Mouse (Mus musculus): ENCODE results near the gene Ubald2. TPM values are rescaled to one million over a fixed set of nuclear protein-coding genes. Genes with fewer than 3 reads are reported as not detected.
"Not testable (repeated sequence)": the region's sequence is repeated elsewhere in the genome, so short reads cannot be mapped to it uniquely, and the experiment has no call there.

Gene Ubald2
- polyA plus RNA-seq, 1 experiment from 2014 or later, result 78.5 TPM

DNA sequence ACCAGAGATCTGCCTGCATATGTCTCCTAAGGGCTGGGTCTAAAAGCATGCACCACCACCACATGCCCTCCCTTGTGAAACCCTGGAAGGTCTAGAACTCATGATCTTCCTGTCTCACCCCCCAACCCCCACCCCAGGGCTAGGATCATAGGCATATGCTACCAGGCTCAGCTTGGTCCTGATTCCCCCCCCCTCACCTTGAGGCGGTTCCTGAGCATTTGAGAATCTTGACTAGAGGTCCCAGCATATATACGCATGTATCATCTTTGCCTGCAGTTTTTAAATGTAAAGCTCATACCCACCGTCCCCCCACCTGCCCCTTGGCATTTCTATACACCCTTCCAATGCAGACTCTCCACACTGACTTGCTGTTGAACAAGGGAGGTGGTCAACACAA is 37.0 kb upstream of the Ubald2 start:
- no peak overlapping the region for H3K4me2 ChIP-seq (ENCODE audit: low read length)
- H3K9ac ChIP-seq (ENCODE audit: low read length), result no peak overlapping the region
- H3K4me3 ChIP-seq (ENCODE audit: low read depth, low read length), result no peak overlapping the region
- DNase-seq (ENCODE audit: low spot score), result no peak
- no peak overlapping the region for H3K27ac ChIP-seq (ENCODE audit: low read depth)
- H3K36me3 ChIP-seq (ENCODE audit: control insufficient read depth, insufficient read depth, low read length), result peaks cover 10% of the 10 kb centered on the region
- 98% methylated on average over 3 of the region's 3 CpGs for WGBS
- no peaks in the 10 kb centered on the region for H3K27me3 ChIP-seq (replicated peaks; ENCODE audit: control insufficient read depth, insufficient read depth, low read length)
- ATAC-seq (replicated peaks; ENCODE audit: low FRiP score, low TSS enrichment, low read depth), result no peak
- peaks cover 3% of the 10 kb centered on the region; the same call in 1 of the 2 replicates for H3K4me1 ChIP-seq (replicated peaks; ENCODE audit: control insufficient read depth, insufficient read depth, low read length)
- no peaks in the 10 kb centered on the region for H3K9me3 ChIP-seq (ENCODE audit: control insufficient read depth, low read length)

GRCm38 (mm10) chr11:116397517-116398347 is 36.2 kb upstream of the Ubald2 start:
- Histone ChIP-seq H3K9ac (ENCODE audit: low read length) (no peak overlapping the region), H3K4me1 (replicated peaks; ENCODE audit: control insufficient read depth, insufficient read depth, low read length) (peaks cover 3% of the 10 kb centered on the region; the same call in 1 of the 2 replicates), H3K4me3 (ENCODE audit: low read depth, low read length) (no peak overlapping the region), H3K4me2 (ENCODE audit: low read length) (no peak overlapping the region), H3K27ac (ENCODE audit: low read depth) (peak overlapping the region; percentile 47; the same call in 1 of the 2 replicates), H3K9me3 (ENCODE audit: control insufficient read depth, low read length) (no peaks in the 10 kb centered on the region), H3K27me3 (replicated peaks; ENCODE audit: control insufficient read depth, insufficient read depth, low read length) (no peaks in the 10 kb centered on the region), H3K36me3 (ENCODE audit: control insufficient read depth, insufficient read depth, low read length) (peaks cover 10% of the 10 kb centered on the region)
- WGBS, result 55% methylated on average over 8 of the region's 8 CpGs
- DNase-seq (ENCODE audit: low spot score) (no peak), ATAC-seq (replicated peaks; ENCODE audit: low FRiP score, low TSS enrichment, low read depth) (no peak)

DNA sequence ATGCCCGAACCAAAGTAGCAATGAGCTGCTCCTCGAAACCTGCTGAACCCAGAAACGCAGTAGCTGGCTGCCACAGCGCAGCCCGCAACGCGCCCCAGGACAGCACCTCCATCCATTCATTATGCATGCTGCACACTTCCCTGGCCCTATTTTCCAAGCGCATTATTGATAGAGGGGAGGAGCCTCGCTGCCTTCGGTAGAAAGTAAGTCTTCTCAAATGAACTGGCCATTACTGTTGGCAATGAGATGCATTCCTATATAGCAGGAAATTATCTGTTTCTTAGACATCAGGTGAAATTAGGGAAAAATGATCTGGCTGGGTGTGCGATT is 35.6 kb upstream of the Ubald2 start:
- Histone ChIP-seq H3K9ac (ENCODE audit: low read length) (no peak overlapping the region), H3K4me1 (replicated peaks; ENCODE audit: control insufficient read depth, insufficient read depth, low read length) (peaks cover 3% of the 10 kb centered on the region; the same call in 1 of the 2 replicates), H3K27ac (ENCODE audit: low read depth) (0 out of 2 replicates have a peak overlapping the region, but pooled peaks have one; percentile 47), H3K9me3 (ENCODE audit: control insufficient read depth, low read length) (no peaks in the 10 kb centered on the region), H3K4me2 (ENCODE audit: low read length) (no peak overlapping the region), H3K4me3 (ENCODE audit: low read depth, low read length) (no peak overlapping the region), H3K36me3 (ENCODE audit: control insufficient read depth, insufficient read depth, low read length) (peaks cover 12% of the 10 kb centered on the region), H3K27me3 (replicated peaks; ENCODE audit: control insufficient read depth, insufficient read depth, low read length) (no peaks in the 10 kb centered on the region)
- no peak for DNase-seq (ENCODE audit: low spot score)
- WGBS, result 84% methylated on average over 11 of the region's 11 CpGs
- no peak for ATAC-seq (replicated peaks; ENCODE audit: low FRiP score, low TSS enrichment, low read depth)

DNA sequence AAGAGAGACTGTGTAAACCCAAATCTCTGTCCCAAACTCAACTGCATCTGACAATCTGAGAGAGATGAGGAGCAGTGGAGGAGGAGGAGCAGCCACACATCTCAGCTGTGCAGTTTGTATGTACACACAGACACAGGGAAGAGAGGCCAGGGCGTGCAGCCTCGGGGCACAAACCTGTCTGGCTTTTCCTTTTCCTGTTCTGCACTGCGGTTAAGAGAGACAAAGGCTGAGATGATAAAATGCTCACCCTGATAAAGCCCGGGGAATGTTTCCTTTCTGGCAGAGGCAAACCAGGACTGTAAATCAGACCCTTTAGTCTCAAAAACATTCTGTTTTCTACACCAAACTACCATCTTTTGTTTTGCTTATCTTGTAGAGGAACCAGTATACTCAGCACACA is 33.3 kb upstream of the Ubald2 start:
- Histone ChIP-seq H3K27me3 (replicated peaks; ENCODE audit: control insufficient read depth, insufficient read depth, low read length) (no peaks in the 10 kb centered on the region), H3K36me3 (ENCODE audit: control insufficient read depth, insufficient read depth, low read length) (peaks cover 17% of the 10 kb centered on the region), H3K27ac (ENCODE audit: low read depth) (peak overlapping the region; percentile 20), H3K4me1 (replicated peaks; ENCODE audit: control insufficient read depth, insufficient read depth, low read length) (peaks cover 3% of the 10 kb centered on the region; the same call in 1 of the 2 replicates), H3K9ac (ENCODE audit: low read length) (no peak overlapping the region; the same call in 1 of the 2 replicates), H3K4me3 (ENCODE audit: low read depth, low read length) (no peak overlapping the region), H3K9me3 (ENCODE audit: control insufficient read depth, low read length) (no peaks in the 10 kb centered on the region), H3K4me2 (ENCODE audit: low read length) (no peak overlapping the region)
- WGBS, result 12% methylated on average over 4 of the region's 4 CpGs
- no peak for DNase-seq (ENCODE audit: low spot score)
- no peak for ATAC-seq (replicated peaks; ENCODE audit: low FRiP score, low TSS enrichment, low read depth)

DNA sequence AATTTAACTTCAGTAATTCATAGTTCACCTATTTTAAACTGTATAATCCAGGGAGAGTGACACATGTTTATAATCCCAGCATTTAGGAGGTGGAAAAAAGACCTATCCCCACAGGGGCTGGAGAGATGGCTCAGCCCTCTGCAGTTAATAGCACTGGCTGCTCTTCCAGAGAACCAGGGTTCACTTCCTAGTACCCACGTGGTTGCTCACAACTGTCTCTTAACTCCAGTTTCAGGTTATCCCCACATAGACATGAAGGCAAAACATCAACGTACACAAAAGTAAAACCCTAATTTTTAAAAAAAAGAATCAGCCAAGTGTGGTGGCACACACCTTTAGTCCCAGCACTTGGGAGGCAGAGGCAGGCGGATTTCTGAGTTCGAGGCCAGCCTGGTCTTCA is 28.3 kb upstream of the Ubald2 start:
- no peak overlapping the region for H3K4me2 ChIP-seq (ENCODE audit: low read length)
- H3K4me1 ChIP-seq (replicated peaks; ENCODE audit: control insufficient read depth, insufficient read depth, low read length), result 0 out of 2 replicates have a peak, but pooled peaks cover under 1% of the 10 kb centered on the region
- H3K36me3 ChIP-seq (ENCODE audit: control insufficient read depth, insufficient read depth, low read length), result peaks cover 12% of the 10 kb centered on the region
- no peak overlapping the region for H3K27ac ChIP-seq (ENCODE audit: low read depth)
- no peaks in the 10 kb centered on the region for H3K9me3 ChIP-seq (ENCODE audit: control insufficient read depth, low read length)
- no peak overlapping the region for H3K9ac ChIP-seq (ENCODE audit: low read length)
- no peak overlapping the region for H3K4me3 ChIP-seq (ENCODE audit: low read depth, low read length)
- WGBS, result 84% methylated on average over 4 of the region's 4 CpGs
- H3K27me3 ChIP-seq (replicated peaks; ENCODE audit: control insufficient read depth, insufficient read depth, low read length), result no peaks in the 10 kb centered on the region
- ATAC-seq (replicated peaks; ENCODE audit: low FRiP score, low TSS enrichment, low read depth), result no peak
- no peak for DNase-seq (ENCODE audit: low spot score)

DNA sequence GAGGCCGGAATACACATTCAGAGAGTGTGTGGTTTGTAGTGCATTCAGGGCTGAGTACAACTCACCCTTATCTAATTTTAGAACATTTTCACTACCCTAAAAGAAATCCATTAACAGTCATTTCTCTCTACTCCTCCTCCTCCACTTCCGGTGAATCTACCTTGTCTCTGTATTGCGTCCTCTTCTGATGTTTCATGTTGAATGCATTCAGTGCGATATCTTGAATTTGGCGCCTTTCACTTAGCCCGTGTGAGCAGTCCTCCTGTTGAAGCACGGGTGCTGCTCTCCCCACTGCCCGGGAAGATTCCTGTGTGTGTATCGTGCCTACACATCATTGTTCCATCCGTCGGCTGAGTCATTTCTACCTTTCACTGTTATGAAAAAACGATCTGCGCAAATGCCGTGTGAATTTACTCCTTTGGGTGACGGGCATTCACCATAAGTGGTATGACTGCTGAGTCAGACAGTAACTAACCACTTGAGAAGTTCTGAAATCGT is 27.6 kb upstream of the Ubald2 start:
- H3K4me3 ChIP-seq (ENCODE audit: low read depth, low read length), result no peak overlapping the region
- H3K27ac ChIP-seq (ENCODE audit: low read depth), result no peak overlapping the region
- H3K9ac ChIP-seq (ENCODE audit: low read length), result no peak overlapping the region
- DNase-seq (ENCODE audit: low spot score) (no peak), ATAC-seq (replicated peaks; ENCODE audit: low FRiP score, low TSS enrichment, low read depth) (no peak)
- no peak overlapping the region for H3K4me2 ChIP-seq (ENCODE audit: low read length)
- peaks cover 12% of the 10 kb centered on the region for H3K36me3 ChIP-seq (ENCODE audit: control insufficient read depth, insufficient read depth, low read length)
- H3K9me3 ChIP-seq (ENCODE audit: control insufficient read depth, low read length), result no peaks in the 10 kb centered on the region
- peaks cover 8% of the 10 kb centered on the region for H3K4me1 ChIP-seq (replicated peaks; ENCODE audit: control insufficient read depth, insufficient read depth, low read length)
- H3K27me3 ChIP-seq (replicated peaks; ENCODE audit: control insufficient read depth, insufficient read depth, low read length), result no peaks in the 10 kb centered on the region
- WGBS, result 93% methylated on average over 16 of the region's 16 CpGs

- Histone ChIP-seq H3K4me2 (ENCODE audit: low read length) (no peak overlapping the region), H3K4me1 (replicated peaks; ENCODE audit: control insufficient read depth, insufficient read depth, low read length) (peaks cover 22% of the 10 kb centered on the region), H3K27me3 (replicated peaks; ENCODE audit: control insufficient read depth, insufficient read depth, low read length) (no peaks in the 10 kb centered on the region), H3K4me3 (ENCODE audit: low read depth, low read length) (no peak overlapping the region), H3K36me3 (ENCODE audit: control insufficient read depth, insufficient read depth, low read length) (peaks cover 2% of the 10 kb centered on the region; the same call in 1 of the 2 replicates), H3K9me3 (ENCODE audit: control insufficient read depth, low read length) (no peaks in the 10 kb centered on the region), H3K9ac (ENCODE audit: low read length) (no peak overlapping the region), H3K27ac (ENCODE audit: low read depth) (no peak overlapping the region)
- ATAC-seq (replicated peaks; ENCODE audit: low FRiP score, low TSS enrichment, low read depth), result no peak
- DNase-seq (ENCODE audit: low spot score), result no peak
- 91% methylated on average over 3 of the region's 3 CpGs for WGBS
These were observed 24.9 kb upstream of the Ubald2 start for GRCm38 (mm10) chr11:116409008-116409407.

GRCm38 (mm10) chr11:116410415-116410814 is 23.5 kb upstream of the Ubald2 start:
- not testable (repeated sequence) for H3K9me3 ChIP-seq (ENCODE audit: control insufficient read depth, low read length); H3K27me3 ChIP-seq (replicated peaks; ENCODE audit: control insufficient read depth, insufficient read depth, low read length); H3K27ac ChIP-seq (ENCODE audit: low read depth); H3K4me3 ChIP-seq (ENCODE audit: low read depth, low read length); ATAC-seq (replicated peaks; ENCODE audit: low FRiP score, low TSS enrichment, low read depth); H3K4me2 ChIP-seq (ENCODE audit: low read length); DNase-seq (ENCODE audit: low spot score); H3K9ac ChIP-seq (ENCODE audit: low read length); H3K36me3 ChIP-seq (ENCODE audit: control insufficient read depth, insufficient read depth, low read length)
- peaks cover 22% of the 10 kb centered on the region for H3K4me1 ChIP-seq (replicated peaks; ENCODE audit: control insufficient read depth, insufficient read depth, low read length)
- WGBS, result 85% methylated on average over 4 of the region's 4 CpGs
